Mouse (Mus musculus) hindbrain, embryonic 14.5 days (tissue): ENCODE data around the gene Sik3. TPM values are rescaled to one million over a fixed set of nuclear protein-coding genes. Genes with fewer than 3 reads are reported as not detected.

Experiments
- ATAC-seq: fragments of 200-750 bp; cut with Nextera tagmentation; 2 replicates; pipeline ENCODE4 v1.8.0; 2017; ENCODE audit warnings: moderate number of reproducible peaks, mild to moderate bottlenecking, moderate TSS enrichment, moderate library complexity; ENCODE audit not compliant: low FRiP score
- DNase-seq: peaks from one replicate; pipeline ENCODE4 v3.0.0-alpha.2; 2015; ENCODE audit warnings: low spot score
- H3K27ac ChIP-seq: fragments of 300-500 bp; sonication (generic); 2 replicates; pipeline ENCODE4 v1.5.1; 2014; ENCODE audit warnings: mild to moderate bottlenecking, moderate library complexity
- H3K27me3 ChIP-seq: fragments of 300-500 bp; sonication (generic); 2 replicates; pipeline ENCODE4 v1.6.1; 2014; ENCODE audit warnings: mild to moderate bottlenecking, low read length, mixed read lengths; ENCODE audit not compliant: control insufficient read depth, insufficient read depth
- H3K36me3 ChIP-seq: fragments of 300-500 bp; sonication (generic); replicated peaks from 2 replicates; pipeline ENCODE4 v1.6.1; 2014; ENCODE audit not compliant: control insufficient read depth, insufficient read depth
- H3K4me1 ChIP-seq: fragments of 300-500 bp; sonication (generic); replicated peaks from 2 replicates; pipeline ENCODE4 v1.6.1; 2014; ENCODE audit warnings: antibody characterized with exemption, low read length, mixed read lengths; ENCODE audit not compliant: control insufficient read depth, insufficient read depth
- H3K4me2 ChIP-seq: fragments of 300-500 bp; sonication (generic); replicated peaks from 2 replicates; pipeline ENCODE4 v1.6.1; 2014; ENCODE audit warnings: mild to moderate bottlenecking, moderate library complexity
- H3K4me3 ChIP-seq: fragments of 300-500 bp; sonication (generic); replicated peaks from 2 replicates; pipeline ENCODE4 v1.5.1; 2014; ENCODE audit warnings: mild to moderate bottlenecking, low read length
- H3K9ac ChIP-seq: fragments of 300-500 bp; sonication (generic); 2 replicates; pipeline ENCODE4 v1.6.1; 2014
- H3K9me3 ChIP-seq: fragments of 300-500 bp; sonication (generic); 2 replicates; pipeline ENCODE4 v1.6.1; 2016; ENCODE audit warnings: low read length; ENCODE audit not compliant: control insufficient read depth
- WGBS: fragments of 180-500 bp; shearing (Covaris S2); extraction: QIAGEN DNeasy Blood & Tissue Kit; methylation state at CpG from one replicate; pipeline ENCODE4 v1.1.7; 2014; 5-methylcytosine and 5-hydroxymethylcytosine counted together
- polyA plus RNA-seq: library from polyadenylated mRNA; unstranded; fragments of >200 nt; fragmentation: Nextera tagmentation; extraction: Ambion mirVana; gene quantifications from 2 replicates; pipeline ENCODE4 v1.2.1, GENCODE M21; 2014

Sik3 gene
- polyA plus RNA-seq, 1 experiment from 2014 or later = 11.0 TPM

- no peak overlapping the region for H3K4me2 ChIP-seq
- 89% methylated on average over 6 of the region's 6 CpGs for WGBS
These were observed 210.5 kb downstream of the Sik3 start for GRCm38 (mm10) chr9:46223090-46223489.

GRCm38 (mm10) chr9:46224101-46224500 is 211.5 kb downstream of the Sik3 start:
- no peaks in the 10 kb centered on the region for H3K4me1 ChIP-seq
- H3K9me3 ChIP-seq = no peaks in the 10 kb centered on the region
- H3K27ac ChIP-seq = no peak overlapping the region
- WGBS = 90% methylated on average over 3 of the region's 3 CpGs
- no peak overlapping the region for H3K9ac ChIP-seq
- no peak overlapping the region for H3K4me3 ChIP-seq
- H3K4me2 ChIP-seq = no peak overlapping the region
- no peaks in the 10 kb centered on the region for H3K27me3 ChIP-seq
- ATAC-seq = no peak
- DNase-seq = no peak
- H3K36me3 ChIP-seq = peaks cover 43% of the 10 kb centered on the region

More at GRCm38 (mm10) chr9:46223090-46223489, 210.5 kb downstream of the Sik3 start:
- Histone ChIP-seq H3K4me3 (no peak overlapping the region), H3K27ac (no peak overlapping the region), H3K9me3 (no peaks in the 10 kb centered on the region), H3K4me1 (no peaks in the 10 kb centered on the region), H3K27me3 (no peaks in the 10 kb centered on the region), H3K9ac (no peak overlapping the region), H3K36me3 (peaks cover 48% of the 10 kb centered on the region)
- no peak for DNase-seq
- ATAC-seq = no peak

- WGBS = 76% methylated on average over 5 of the region's 5 CpGs
- H3K4me2 ChIP-seq = no peak overlapping the region
These were observed 212.5 kb downstream of the Sik3 start for GRCm38 (mm10) chr9:46224945-46225660.

GRCm38 (mm10) chr9:46227064-46227614 is 214.5 kb downstream of the Sik3 start:
- no peak for DNase-seq
- Histone ChIP-seq H3K27ac (no peak overlapping the region), H3K36me3 (peaks cover 12% of the 10 kb centered on the region), H3K9me3 (no peaks in the 10 kb centered on the region), H3K4me2 (no peak overlapping the region), H3K27me3 (no peaks in the 10 kb centered on the region), H3K4me1 (peaks cover 8% of the 10 kb centered on the region; the same call in 1 of the 2 replicates), H3K4me3 (no peak overlapping the region), H3K9ac (no peak overlapping the region)
- ATAC-seq = no peak
- WGBS = 90% methylated on average over 3 of the region's 3 CpGs

More at GRCm38 (mm10) chr9:46224945-46225660, 212.5 kb downstream of the Sik3 start:
- Histone ChIP-seq H3K4me3 (no peak overlapping the region), H3K36me3 (peaks cover 33% of the 10 kb centered on the region), H3K9ac (no peak overlapping the region), H3K27ac (no peak overlapping the region), H3K27me3 (no peaks in the 10 kb centered on the region), H3K9me3 (no peaks in the 10 kb centered on the region), H3K4me1 (no peaks in the 10 kb centered on the region)
- ATAC-seq = no peak
- no peak for DNase-seq

GRCm38 (mm10) chr9:46228491-46228890 is 215.9 kb downstream of the Sik3 start, which contains the start of gene Apoa1:
TSS of gene Apoa1 (plus strand) at chr9:46228580.
- DNase-seq (no peak), ATAC-seq (no peak)
- H3K27ac ChIP-seq = no peak within 1 kb of the TSS
- H3K9me3 ChIP-seq = no peaks in the 10 kb centered on the region
- WGBS = 66% methylated on average over 9 of the region's 9 CpGs
- no peaks in the 10 kb centered on the region for H3K27me3 ChIP-seq
- H3K4me3 ChIP-seq = no peak within 1 kb of the TSS
- no peak within 1 kb of the TSS for H3K4me2 ChIP-seq
- H3K36me3 ChIP-seq = peaks cover 6% of the 10 kb centered on the region; the same call in 1 of the 2 replicates
- H3K4me1 ChIP-seq = peaks cover 8% of the 10 kb centered on the region; the same call in 1 of the 2 replicates
- no peak within 1 kb of the TSS for H3K9ac ChIP-seq

- peak overlapping the region; percentile 69 for H3K9ac ChIP-seq
- peak overlapping the region; percentile 43 for H3K4me3 ChIP-seq
- ATAC-seq (peak; percentile 94), DNase-seq (peak; percentile 88)
- H3K9me3 ChIP-seq = no peaks in the 10 kb centered on the region
- 15% methylated on average over 37 of the region's 37 CpGs for WGBS
- H3K27ac ChIP-seq = peak overlapping the region; percentile 74
- no peaks in the 10 kb centered on the region for H3K27me3 ChIP-seq
- no peaks in the 10 kb centered on the region for H3K36me3 ChIP-seq
- peaks cover 8% of the 10 kb centered on the region; the same call in 1 of the 2 replicates for H3K4me1 ChIP-seq
- H3K4me2 ChIP-seq = peak overlapping the region; percentile 81
These were observed 217.2 kb downstream of the Sik3 start for GRCm38 (mm10) chr9:46229573-46230449.

GRCm38 (mm10) chr9:46230450-46230975 is 217.9 kb downstream of the Sik3 start:
- 19% methylated on average over 13 of the region's 13 CpGs for WGBS
- peak; percentile 56 for ATAC-seq
- no peaks in the 10 kb centered on the region for H3K9me3 ChIP-seq

GRCm38 (mm10) chr9:46235196-46235595 is 222.6 kb downstream of the Sik3 start:
- ATAC-seq (no peak), DNase-seq (no peak)
- Histone ChIP-seq H3K4me3 (no peak overlapping the region), H3K9me3 (no peaks in the 10 kb centered on the region), H3K36me3 (no peaks in the 10 kb centered on the region), H3K4me1 (peaks cover 7% of the 10 kb centered on the region; the same call in 1 of the 2 replicates), H3K9ac (no peak overlapping the region), H3K27me3 (no peaks in the 10 kb centered on the region), H3K27ac (no peak overlapping the region), H3K4me2 (no peak overlapping the region)
- WGBS = 90% methylated on average over 6 of the region's 6 CpGs

More at GRCm38 (mm10) chr9:46230450-46230975, 217.9 kb downstream of the Sik3 start:
- peak overlapping the region; percentile 43 for H3K4me3 ChIP-seq
- no peaks in the 10 kb centered on the region for H3K36me3 ChIP-seq
- peaks cover 8% of the 10 kb centered on the region; the same call in 1 of the 2 replicates for H3K4me1 ChIP-seq
- DNase-seq = peak; percentile 26
- H3K27ac ChIP-seq = peak overlapping the region; percentile 74
- H3K27me3 ChIP-seq = no peaks in the 10 kb centered on the region
- H3K9ac ChIP-seq = peak overlapping the region; percentile 69
- peak overlapping the region; percentile 81 for H3K4me2 ChIP-seq

- no peaks in the 10 kb centered on the region for H3K36me3 ChIP-seq
- no peak within 1 kb of the TSS for H3K4me2 ChIP-seq
- DNase-seq (no peak), ATAC-seq (no peak)
- no peak within 1 kb of the TSS for H3K4me3 ChIP-seq
- H3K4me1 ChIP-seq = peaks cover 5% of the 10 kb centered on the region; the same call in 1 of the 2 replicates
- H3K9ac ChIP-seq = no peak within 1 kb of the TSS
- no peaks in the 10 kb centered on the region for H3K9me3 ChIP-seq
- H3K27me3 ChIP-seq = no peaks in the 10 kb centered on the region
- H3K27ac ChIP-seq = no peak within 1 kb of the TSS
These were observed 222.8 kb downstream of the Sik3 start, which contains the start of gene Apoc3 for GRCm38 (mm10) chr9:46235596-46235648. TSS of gene Apoc3 (minus strand) at chr9:46235636.
